Mouse (Mus musculus) heart, embryonic 15.5 days (tissue): ENCODE measurements around the gene Krt24. TPM values are rescaled to one million over a fixed set of nuclear protein-coding genes. Genes with fewer than 3 reads are reported as not detected.
"Not testable (repeated sequence)": the region's sequence is repeated elsewhere in the genome, so short reads cannot be mapped to it uniquely, and the experiment has no call there.

Experiments used
- ATAC-seq: fragments of 200-750 bp; cut with Nextera tagmentation; replicated peaks from 2 replicates; pipeline ENCODE4 v1.8.0; 2017; ENCODE audit warnings: low read depth, moderate TSS enrichment; ENCODE audit not compliant: insufficient number of reproducible peaks, insufficient read depth, low FRiP score
- H3K27ac ChIP-seq: fragments of 300-500 bp; sonication (generic); 2 replicates; pipeline ENCODE4 v1.5.1; 2015; ENCODE audit warnings: mild to moderate bottlenecking, inconsistent platforms
- H3K27me3 ChIP-seq: fragments of 300-500 bp; sonication (generic); 2 replicates; pipeline ENCODE4 v1.6.1; 2015; ENCODE audit warnings: inconsistent platforms
- H3K36me3 ChIP-seq: fragments of 300-500 bp; sonication (generic); 2 replicates; pipeline ENCODE4 v1.6.1; 2015; ENCODE audit warnings: mild to moderate bottlenecking, inconsistent platforms
- H3K4me1 ChIP-seq: fragments of 300-500 bp; sonication (generic); replicated peaks from 2 replicates; pipeline ENCODE4 v1.6.1; 2015; ENCODE audit warnings: inconsistent platforms
- H3K4me2 ChIP-seq: fragments of 300-500 bp; sonication (generic); 2 replicates; pipeline ENCODE4 v1.6.1; 2015; ENCODE audit warnings: inconsistent platforms, mild to moderate bottlenecking, moderate library complexity
- H3K4me3 ChIP-seq: fragments of 300-500 bp; sonication (generic); 2 replicates; pipeline ENCODE4 v1.5.1; 2015; ENCODE audit warnings: mild to moderate bottlenecking, inconsistent platforms
- H3K9ac ChIP-seq: fragments of 300-500 bp; sonication (generic); 2 replicates; pipeline ENCODE4 v1.6.1; 2015; ENCODE audit warnings: mild to moderate bottlenecking, inconsistent platforms
- H3K9me3 ChIP-seq: fragments of 300-500 bp; sonication (generic); replicated peaks from 2 replicates; pipeline ENCODE4 v1.6.1; 2016; ENCODE audit warnings: inconsistent platforms
- WGBS: fragments of 180-500 bp; shearing (Covaris S2); methylation state at CpG from one replicate; pipeline ENCODE4 v1.1.7; 2015; ENCODE audit warnings: mixed read lengths; 5-methylcytosine and 5-hydroxymethylcytosine counted together
- polyA plus RNA-seq: library from polyadenylated mRNA; unstranded; fragments of >200 nt; fragmentation: Nextera tagmentation; extraction: Ambion mirVana; gene quantifications from 2 replicates; pipeline ENCODE4 v1.2.1, GENCODE M21; 2015

Gene Krt24
- polyA plus RNA-seq, 1 experiment from 2014 or later, result not detected

DNA sequence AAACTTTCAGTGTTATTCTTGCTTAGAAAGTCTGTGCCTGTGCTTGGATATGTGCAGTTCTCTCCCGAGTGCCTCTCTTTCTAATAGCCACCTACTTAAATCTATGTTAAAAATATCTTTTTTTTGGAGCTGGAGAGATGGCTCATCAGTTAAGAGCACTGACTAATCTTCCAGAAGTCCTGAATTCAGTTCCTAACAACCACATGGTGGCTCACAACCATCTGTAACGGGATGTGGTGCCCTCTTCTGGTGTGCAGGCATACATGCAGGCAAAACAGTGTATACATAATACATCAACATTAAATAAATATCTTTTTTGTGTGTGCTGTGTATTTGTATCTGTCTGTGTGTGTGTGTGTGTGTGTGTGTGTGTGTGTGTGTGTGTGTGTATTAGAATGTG is 31.2 kb downstream of the Krt24 start:
- no peak for ATAC-seq
- no peaks in the 10 kb centered on the region for H3K9me3 ChIP-seq
- no peaks in the 10 kb centered on the region for H3K27me3 ChIP-seq
- H3K36me3 ChIP-seq, result no peaks in the 10 kb centered on the region
- no peak overlapping the region for H3K4me3 ChIP-seq
- no peaks in the 10 kb centered on the region for H3K4me1 ChIP-seq
- H3K9ac ChIP-seq, result no peak overlapping the region
- no peak overlapping the region for H3K27ac ChIP-seq
- 53% methylated on average over 2 of the region's 2 CpGs for WGBS
- H3K4me2 ChIP-seq, result no peak overlapping the region

DNA sequence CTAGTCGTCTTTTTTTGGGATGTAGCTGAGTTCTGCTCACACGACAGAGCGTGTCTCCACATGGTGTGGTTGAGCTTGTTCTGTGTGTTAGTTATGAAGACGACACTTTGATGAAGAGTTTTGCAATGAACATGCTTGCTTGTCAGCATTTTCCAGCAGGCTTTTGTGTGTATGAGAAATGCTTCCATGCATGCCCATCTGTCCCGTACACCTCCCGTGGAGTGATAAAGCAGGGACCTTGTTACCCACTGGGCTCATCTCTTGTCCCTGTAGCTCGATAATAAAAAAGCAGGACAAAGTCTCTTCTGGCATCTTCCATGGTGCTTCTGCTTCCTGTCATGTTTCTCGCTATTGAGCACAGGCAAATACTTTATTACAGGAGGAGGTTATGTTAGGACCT is 32.4 kb downstream of the Krt24 start:
- ATAC-seq, result no peak
- Histone ChIP-seq H3K27ac (no peak overlapping the region), H3K27me3 (no peaks in the 10 kb centered on the region), H3K4me2 (no peak overlapping the region), H3K4me3 (no peak overlapping the region), H3K36me3 (no peaks in the 10 kb centered on the region), H3K9me3 (no peaks in the 10 kb centered on the region), H3K4me1 (no peaks in the 10 kb centered on the region), H3K9ac (no peak overlapping the region)
- 70% methylated on average over 8 of the region's 8 CpGs for WGBS

DNA sequence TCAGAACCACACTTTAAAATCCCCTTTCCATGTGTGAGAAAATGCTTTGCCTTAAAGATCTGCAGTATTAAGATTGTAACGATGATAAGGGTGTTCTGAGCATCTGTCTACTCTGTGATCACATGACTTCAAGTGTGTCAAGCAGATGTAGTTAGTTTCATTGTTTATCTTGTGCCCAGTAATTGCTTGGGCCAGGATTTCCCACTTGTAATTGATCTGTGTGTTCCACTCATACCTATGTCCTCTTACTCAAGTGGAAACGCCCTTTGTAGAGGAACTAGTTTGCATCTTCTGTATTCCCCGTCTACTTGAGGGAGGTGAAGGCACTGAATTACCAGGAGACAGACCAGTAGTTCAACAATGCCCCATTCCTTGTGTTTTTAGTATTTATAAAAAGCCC is 34.4 kb downstream of the Krt24 start:
- 53% methylated on average over 3 of the region's 3 CpGs for WGBS
- Histone ChIP-seq H3K4me3 (no peak overlapping the region), H3K9ac (no peak overlapping the region), H3K27me3 (no peaks in the 10 kb centered on the region), H3K9me3 (no peaks in the 10 kb centered on the region), H3K27ac (no peak overlapping the region), H3K36me3 (no peaks in the 10 kb centered on the region), H3K4me1 (no peaks in the 10 kb centered on the region), H3K4me2 (no peak overlapping the region)
- ATAC-seq, result no peak

DNA sequence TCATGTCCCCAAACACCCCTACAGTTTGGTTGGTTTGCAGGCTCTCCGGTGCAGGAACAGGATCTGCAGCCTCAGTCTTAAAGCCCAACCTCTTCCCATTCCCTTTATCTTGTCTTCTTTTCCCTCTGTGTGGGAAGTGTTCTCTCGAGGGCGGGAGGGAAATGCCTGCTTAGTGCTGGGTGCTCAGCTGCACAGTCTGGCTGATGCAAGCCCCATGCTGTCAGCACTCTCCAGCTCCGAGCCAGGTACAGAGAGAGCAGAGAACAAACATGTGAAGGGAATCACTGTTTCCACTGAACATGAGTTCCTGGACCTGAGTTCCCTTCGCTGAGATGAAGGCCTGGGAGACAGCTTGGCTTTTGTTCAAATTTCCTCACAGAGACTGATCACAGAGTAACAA is 34.8 kb downstream of the Krt24 start:
- H3K27me3 ChIP-seq, result no peaks in the 10 kb centered on the region
- no peak overlapping the region for H3K27ac ChIP-seq
- no peak for ATAC-seq
- H3K9ac ChIP-seq, result no peak overlapping the region
- no peaks in the 10 kb centered on the region for H3K4me1 ChIP-seq
- no peak overlapping the region for H3K4me2 ChIP-seq
- 32% methylated on average over 5 of the region's 5 CpGs for WGBS
- no peak overlapping the region for H3K4me3 ChIP-seq
- no peaks in the 10 kb centered on the region for H3K9me3 ChIP-seq
- H3K36me3 ChIP-seq, result no peaks in the 10 kb centered on the region

DNA sequence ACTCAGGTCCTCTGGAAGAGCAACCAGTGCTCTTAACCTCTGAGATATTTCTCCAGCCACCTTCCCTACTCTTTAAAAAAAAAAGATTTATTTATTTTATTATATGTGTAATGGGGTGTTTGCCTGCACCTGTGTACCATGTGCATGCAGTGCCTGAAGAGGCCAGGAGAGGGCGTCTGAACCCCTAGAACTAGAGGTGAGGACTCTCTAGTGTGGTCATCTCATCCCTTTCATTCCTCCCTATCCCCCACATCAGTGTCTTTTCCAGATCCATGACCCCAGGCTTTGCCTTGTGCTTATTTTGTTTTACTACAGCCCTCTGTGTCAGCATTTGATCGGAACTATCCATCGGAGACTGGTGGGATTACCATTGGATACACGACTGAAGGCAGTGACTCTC is 35.9 kb downstream of the Krt24 start:
- no peak overlapping the region for H3K4me3 ChIP-seq
- no peaks in the 10 kb centered on the region for H3K27me3 ChIP-seq
- 61% methylated on average over 4 of the region's 4 CpGs for WGBS
- ATAC-seq, result no peak
- no peak overlapping the region for H3K9ac ChIP-seq
- H3K9me3 ChIP-seq, result no peaks in the 10 kb centered on the region
- no peak overlapping the region for H3K4me2 ChIP-seq
- peaks cover 2% of the 10 kb centered on the region for H3K4me1 ChIP-seq
- H3K27ac ChIP-seq, result no peak overlapping the region
- H3K36me3 ChIP-seq, result no peaks in the 10 kb centered on the region

DNA sequence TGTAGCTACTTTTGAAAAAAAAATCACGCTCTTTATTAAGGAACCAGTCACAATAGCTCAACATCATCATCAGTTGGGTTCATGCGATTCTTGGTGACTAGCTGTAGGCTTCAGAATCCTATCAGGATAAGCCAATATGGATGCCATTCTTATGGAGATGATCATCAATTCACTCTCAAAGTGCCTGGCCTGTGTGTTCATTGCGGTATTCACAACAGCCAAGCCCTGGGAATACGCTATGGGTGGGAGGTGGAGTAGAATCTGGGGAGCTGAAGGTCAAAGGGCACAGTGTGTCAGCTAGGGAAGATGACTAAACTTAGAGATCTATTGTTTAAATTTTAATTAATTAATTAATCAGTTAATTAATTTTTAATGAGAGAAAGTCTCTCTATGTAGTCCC is 37.1 kb downstream of the Krt24 start:
- no peaks in the 10 kb centered on the region for H3K27me3 ChIP-seq
- no peak overlapping the region for H3K9ac ChIP-seq
- H3K9me3 ChIP-seq, result no peaks in the 10 kb centered on the region
- peaks cover 10% of the 10 kb centered on the region for H3K4me1 ChIP-seq
- H3K4me2 ChIP-seq, result no peak overlapping the region
- WGBS, result 90% methylated on average over 4 of the region's 4 CpGs
- ATAC-seq, result no peak
- H3K27ac ChIP-seq, result no peak overlapping the region
- no peak overlapping the region for H3K4me3 ChIP-seq
- H3K36me3 ChIP-seq, result no peaks in the 10 kb centered on the region

DNA sequence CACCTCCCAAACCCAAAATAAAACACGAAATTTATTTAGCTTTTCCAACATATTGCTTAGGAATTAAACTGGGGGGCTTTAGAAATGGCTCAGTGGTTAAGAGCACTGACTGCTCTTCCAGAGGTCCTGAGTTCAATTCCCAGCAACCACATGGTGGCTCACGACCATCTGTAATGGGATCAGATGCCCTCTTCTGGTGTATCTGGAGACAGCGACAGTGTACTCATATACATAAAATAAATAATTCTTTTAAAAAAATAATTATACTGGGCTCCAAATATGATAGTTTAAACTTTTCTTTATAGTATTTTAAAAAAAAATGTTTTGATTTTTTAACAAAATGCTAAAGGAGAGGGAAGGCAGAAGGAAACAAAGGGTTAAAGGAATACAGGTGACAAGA is 40.5 kb downstream of the Krt24 start:
- H3K27me3 ChIP-seq, H3K4me2 ChIP-seq, H3K27ac ChIP-seq, H3K9ac ChIP-seq, ATAC-seq, H3K9me3 ChIP-seq, H3K4me1 ChIP-seq, H3K4me3 ChIP-seq, H3K36me3 ChIP-seq: not testable (repeated sequence)
- 42% methylated on average over 3 of the region's 3 CpGs for WGBS

DNA sequence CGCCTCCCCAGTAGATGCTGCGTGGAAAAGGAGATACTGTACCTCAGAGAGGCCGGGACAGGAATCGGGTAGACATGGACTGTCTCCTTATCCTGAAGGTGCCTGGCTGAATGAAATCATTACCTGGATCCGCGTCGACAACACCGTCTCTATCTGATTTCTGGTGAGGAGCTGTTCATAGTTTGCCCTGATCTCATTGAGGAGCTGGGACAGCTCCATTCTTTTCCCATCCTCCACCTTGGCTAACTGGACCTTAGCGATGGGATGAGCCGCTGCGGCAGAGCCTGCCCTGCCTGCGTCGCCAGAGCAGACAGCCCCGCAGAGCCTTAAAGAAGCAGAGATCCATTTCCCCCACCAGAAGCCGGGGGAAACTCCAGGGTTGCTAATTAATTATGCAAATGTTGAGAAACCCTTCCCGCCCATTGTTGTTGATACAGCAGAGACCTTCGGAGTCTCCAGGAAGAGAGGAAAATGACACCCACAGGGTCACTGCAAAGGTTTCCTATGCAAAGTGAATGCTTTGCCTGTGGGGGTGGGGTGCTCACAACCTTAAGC is 41.2 kb downstream of the Krt24 start, which contains the start of gene Krt222:
Gene Krt222 (minus strand): TSS at position 266 of the 555 bp plus-strand sequence.
- peak within 1 kb of the TSS; percentile 46 for H3K9ac ChIP-seq
- H3K9me3 ChIP-seq, result no peaks in the 10 kb centered on the region
- WGBS, result 5% methylated on average over 17 of the region's 17 CpGs
- ATAC-seq, result no peak
- H3K27ac ChIP-seq, result peak within 1 kb of the TSS; percentile 61
- peaks cover 10% of the 10 kb centered on the region for H3K4me1 ChIP-seq
- peak within 1 kb of the TSS; percentile 76 for H3K4me2 ChIP-seq
- H3K27me3 ChIP-seq, result no peaks in the 10 kb centered on the region
- peak within 1 kb of the TSS; percentile 52 for H3K4me3 ChIP-seq
- H3K36me3 ChIP-seq, result no peaks in the 10 kb centered on the region

DNA sequence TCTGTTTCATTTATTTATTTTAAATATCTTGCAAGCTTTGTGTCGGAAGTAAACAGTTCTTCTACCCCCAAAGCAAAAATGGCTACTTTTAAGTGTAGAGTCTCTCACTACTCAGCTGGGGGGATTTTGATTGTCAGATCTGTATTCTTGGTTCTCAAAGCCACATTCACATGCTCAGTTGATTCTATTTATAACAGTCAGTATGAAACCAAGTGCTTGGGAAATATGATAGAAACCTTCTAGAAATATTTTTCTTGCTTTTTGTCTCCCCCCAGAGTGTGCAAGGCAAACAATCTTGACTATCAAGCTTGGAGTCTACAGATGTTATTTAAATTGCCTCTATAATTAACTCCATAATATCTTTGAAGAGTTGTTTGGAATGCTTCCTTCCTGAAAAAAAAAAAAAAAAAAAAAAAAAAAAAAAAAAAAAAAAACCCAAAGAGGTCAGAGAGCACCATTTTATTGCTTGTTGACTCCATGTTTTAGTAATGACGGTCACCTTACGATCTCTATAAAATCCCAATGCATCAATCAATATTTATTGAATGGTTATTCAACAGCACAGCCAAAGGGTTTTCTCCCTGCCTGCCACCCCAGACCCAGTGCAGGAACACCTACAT is 41.8 kb downstream of the Krt24 start:
- Histone ChIP-seq H3K9me3 (no peaks in the 10 kb centered on the region), H3K9ac (peak overlapping the region; percentile 46), H3K27ac (peak overlapping the region; percentile 61), H3K36me3 (no peaks in the 10 kb centered on the region), H3K4me2 (peak overlapping the region; percentile 76), H3K27me3 (no peaks in the 10 kb centered on the region), H3K4me3 (peak overlapping the region; percentile 52), H3K4me1 (peaks cover 14% of the 10 kb centered on the region)
- no peak for ATAC-seq
- WGBS, result 67% methylated on average over 3 of the region's 3 CpGs

DNA sequence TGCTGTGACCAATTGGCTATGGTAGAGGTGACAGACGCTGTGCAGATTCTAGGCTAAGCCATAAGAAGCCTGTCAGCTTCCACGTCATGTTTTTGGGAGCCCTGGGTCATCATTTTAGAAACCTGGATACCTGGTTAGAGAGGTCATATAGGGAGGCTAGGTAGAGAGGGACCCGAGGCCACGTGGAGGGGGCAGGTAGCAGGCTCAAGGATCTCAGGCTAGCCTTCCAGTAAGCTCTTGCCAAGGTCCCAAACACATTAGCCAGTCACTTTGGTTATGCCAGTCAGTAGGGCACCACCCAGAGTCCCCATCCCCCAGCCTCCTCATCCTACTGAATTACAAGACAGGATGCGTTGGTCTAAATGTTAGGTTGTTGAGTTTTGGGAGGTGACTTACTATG is 43.0 kb downstream of the Krt24 start:
- no peak overlapping the region for H3K4me2 ChIP-seq
- 62% methylated on average over 5 of the region's 5 CpGs for WGBS
- peaks cover 14% of the 10 kb centered on the region for H3K4me1 ChIP-seq
- ATAC-seq, result no peak
- no peaks in the 10 kb centered on the region for H3K27me3 ChIP-seq
- H3K9ac ChIP-seq, result no peak overlapping the region
- H3K9me3 ChIP-seq, result no peaks in the 10 kb centered on the region
- no peak overlapping the region for H3K4me3 ChIP-seq
- no peak overlapping the region for H3K27ac ChIP-seq
- no peaks in the 10 kb centered on the region for H3K36me3 ChIP-seq

DNA sequence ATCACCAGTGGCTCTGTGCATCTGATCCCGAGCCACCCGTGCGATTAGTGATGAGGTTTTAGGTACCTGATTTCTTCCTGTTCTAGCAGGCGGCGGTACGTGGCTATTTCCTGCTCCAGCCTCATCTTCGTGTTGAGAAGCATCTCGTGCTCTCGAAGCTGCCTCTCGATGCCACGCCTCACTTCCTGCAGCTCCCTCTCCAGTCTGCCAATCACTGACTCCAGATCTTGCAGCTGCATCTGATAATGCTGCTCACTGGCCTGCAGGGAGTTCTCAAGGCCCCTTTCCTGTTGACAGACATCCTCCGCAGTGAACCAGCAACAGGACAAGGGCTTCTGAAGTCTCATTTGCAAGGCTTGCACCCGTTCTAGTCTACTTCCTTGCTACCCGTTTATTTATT is 46.6 kb downstream of the Krt24 start:
- ATAC-seq, result no peak
- Histone ChIP-seq H3K4me3 (no peak overlapping the region), H3K27me3 (no peaks in the 10 kb centered on the region), H3K27ac (no peak overlapping the region), H3K9me3 (no peaks in the 10 kb centered on the region), H3K9ac (no peak overlapping the region), H3K4me1 (peaks cover 6% of the 10 kb centered on the region; the same call in 1 of the 2 replicates), H3K4me2 (no peak overlapping the region), H3K36me3 (no peaks in the 10 kb centered on the region)
- WGBS, result 23% methylated on average over 14 of the region's 14 CpGs
